Mouse (Mus musculus) monocyte, adult 2 months (primary cell): ENCODE data around the gene Ppbp.

Experiments
- DNase-seq, 2 experiments: peaks; one replicate each; pipeline ENCODE4 v3.0.0; 2022; ENCODE audit warnings: low spot score in 2 of 2, low read depth in 1 of 2

The Ppbp gene

DNA sequence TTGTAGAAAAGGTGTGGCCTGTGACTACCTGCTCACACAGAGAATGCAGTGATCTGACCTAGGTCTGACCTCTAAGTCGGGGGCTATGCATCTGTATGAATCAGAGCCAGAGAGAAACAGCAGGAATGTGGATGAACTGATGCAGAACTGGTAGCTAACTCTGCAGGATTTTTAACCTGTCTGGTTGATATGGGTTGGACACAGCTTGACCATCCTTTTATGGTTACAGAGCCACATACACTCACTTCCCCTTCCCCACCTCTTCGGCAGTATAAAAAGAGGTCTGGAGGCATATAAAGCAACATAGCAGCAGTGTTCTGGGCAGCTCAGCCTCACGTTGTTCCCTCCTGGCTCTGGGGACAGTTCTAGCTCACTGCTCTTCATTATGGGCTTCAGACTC is at the start of gene Ppbp:
Ppbp (plus strand) TSS at position 301 of the 400 bp plus-strand sequence.
- DNase-seq: no peak

DNA sequence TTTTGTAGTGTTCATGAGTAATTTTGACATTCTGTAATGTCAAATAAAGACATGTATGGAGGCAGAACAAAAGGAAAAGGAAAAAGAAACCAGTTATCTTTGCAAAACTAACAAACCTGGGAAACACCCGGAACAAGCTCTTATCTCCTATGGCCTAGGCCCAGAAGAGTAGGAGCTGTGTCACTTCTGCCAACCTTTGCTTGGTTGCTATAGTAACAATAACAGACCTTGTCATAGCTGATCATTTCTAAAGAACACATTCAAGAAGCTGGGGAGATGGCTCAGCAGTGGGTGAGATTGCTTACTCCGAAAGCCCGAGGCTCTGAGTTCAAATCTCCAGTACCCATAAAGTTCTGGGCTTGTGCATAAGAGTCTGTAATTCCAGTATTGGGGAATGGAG is 45.7 kb upstream of the Ppbp start:
- DNase-seq: no peak

DNA sequence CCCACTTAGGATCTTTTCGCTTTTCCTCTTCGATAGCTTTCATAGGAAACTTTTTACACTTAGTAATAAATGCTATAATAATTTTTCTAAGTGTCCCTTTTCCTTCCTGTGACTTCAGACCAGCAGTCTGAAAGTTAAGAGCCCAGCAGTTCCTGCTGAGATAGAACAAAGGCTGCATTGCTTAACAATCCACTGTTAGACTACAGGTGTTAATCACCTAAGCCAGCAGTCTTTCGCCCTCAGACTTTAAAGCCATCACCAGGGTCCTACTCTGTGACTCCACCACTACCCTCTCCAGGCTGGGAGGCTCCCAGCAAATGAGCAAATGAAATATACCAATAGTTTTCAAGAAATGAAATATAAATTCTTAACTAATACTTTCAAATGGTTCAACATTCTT is 40.1 kb upstream of the Ppbp start:
- no peak for DNase-seq

DNA sequence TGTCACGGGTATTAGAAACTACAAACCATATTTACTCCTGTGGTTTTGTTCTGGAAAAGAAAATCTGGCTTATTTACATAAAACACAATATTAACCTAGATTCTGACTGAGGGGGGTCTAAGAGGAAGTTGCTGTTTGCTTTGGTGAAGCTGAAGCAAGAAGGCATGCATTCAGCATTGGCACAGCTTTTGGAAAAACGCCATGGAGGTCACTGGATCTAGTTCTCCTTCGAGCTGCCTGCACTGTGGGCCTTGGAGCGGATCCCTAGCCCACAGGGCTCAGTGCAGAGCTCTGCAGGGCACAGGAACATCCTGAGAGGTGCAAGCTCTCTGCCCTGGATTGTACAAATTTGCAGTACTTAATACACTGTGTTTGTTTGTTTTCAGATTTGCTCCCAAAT is 36.8 kb upstream of the Ppbp start:
- DNase-seq: no peak

DNA sequence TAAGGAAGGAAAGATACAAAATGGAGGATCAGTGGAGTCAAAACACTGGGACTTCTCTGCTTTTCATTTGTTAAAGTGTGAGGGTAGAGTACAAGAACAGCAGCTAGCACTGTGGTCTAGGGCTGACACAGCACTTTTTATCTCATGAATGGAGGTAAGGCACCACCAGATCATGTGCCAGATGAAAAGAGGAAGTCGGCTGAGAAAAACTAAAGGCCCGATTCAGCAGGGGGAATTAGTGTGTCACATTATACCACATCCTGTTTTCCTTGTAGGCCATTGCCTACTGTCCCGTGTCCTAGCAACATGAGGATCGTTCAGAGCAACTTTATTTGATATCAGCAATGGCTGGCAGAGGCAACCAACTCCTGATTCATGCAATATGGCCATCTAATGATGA is 26.3 kb upstream of the Ppbp start:
- peak; percentile 46 to 57 for DNase-seq

DNA sequence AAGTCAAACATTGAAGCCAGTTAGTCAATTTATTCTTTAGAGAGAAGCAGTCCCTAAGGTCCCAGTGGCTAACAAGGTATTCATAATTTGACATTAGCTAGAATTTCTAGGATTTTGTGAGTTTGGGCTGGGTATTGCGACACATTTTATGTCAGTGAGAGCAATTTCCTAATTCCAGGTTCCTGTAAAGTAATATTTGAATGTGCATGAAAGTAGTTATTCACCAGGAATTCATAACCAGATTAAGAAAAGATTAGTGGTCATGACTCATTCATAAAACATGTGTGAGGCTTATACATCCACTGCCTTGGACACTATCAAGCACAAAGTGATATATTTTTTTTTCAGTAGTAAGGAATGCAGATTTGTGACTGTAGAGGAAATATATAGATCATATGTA is 14.4 kb upstream of the Ppbp start:
- no peak for DNase-seq

DNA sequence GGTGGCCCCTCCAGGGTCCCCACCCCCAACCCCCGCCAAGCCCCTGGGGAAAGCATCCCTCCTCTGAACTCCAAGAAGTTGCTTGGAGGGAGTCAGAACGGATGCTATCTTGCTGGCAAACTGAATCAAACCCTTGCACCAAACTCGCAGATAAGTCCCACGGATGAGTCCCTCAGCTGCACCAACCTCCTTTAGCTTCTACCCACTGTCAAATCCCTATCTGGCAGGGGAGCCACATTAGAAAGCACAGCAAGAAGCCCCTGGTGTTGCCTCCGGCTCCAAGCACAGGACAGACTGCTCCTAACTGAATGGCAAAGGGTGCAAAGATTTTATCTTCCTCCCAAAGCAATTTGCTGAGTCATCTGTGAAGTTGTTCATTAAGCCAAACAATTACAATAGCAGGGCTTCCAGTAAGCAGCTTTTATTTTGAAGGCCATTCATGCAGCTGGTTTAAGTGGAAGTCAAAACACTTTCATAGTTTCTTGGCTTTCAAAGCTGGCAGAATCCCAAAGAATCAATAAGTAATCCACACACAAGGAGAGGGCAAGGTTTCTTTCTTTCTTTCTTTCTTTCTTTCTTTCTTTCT is 10.2 kb upstream of the Ppbp start:
- DNase-seq: no peak

DNA sequence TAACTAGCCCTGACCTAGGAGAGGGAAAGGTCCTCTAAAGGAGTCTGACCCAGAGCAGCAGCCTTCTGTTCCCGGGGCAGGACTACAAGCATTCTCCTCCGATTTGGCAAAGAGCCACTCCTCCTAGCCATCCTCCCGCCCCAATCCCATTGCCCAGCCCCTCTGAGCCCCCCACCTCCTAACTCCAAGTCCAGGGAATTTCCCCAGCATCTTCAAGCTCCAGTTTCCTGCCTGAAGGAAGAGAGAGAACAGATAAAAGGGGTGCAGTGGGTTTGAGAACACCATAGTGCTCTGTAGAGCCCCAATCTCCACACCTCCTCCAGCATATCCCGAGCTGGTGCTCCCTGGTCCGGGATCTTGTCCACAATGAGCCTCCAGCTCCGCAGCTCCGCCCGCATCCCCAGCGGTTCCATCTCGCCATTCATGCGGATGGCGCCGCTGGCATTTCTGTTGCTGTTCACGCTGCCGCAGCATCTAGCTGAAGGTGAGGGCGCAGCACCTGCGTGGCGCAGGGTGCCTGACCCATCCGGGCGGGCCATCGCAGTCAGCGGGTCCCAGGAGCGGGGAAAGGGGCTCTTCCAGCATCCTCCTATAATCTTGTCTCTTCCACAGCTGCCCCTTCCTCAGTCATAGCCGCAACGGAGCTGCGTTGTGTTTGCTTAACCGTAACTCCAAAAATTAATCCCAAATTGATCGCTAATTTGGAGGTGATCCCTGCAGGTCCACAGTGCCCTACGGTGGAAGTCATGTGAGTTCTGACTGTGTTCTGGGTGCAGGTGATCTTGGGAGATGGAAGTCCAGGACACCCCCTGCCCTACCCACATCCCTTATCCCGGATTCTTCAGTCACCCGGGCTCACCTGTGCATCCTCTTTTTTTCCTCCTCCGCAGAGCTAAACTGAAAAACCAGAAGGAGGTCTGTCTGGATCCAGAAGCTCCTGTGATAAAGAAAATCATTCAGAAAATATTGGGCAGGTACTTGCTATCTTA is 8.9 kb upstream of the Ppbp start, which contains the start of gene Cxcl5:
Cxcl5 (plus strand) TSS at position 284 of the 989 bp plus-strand sequence.
- DNase-seq: no peak

DNA sequence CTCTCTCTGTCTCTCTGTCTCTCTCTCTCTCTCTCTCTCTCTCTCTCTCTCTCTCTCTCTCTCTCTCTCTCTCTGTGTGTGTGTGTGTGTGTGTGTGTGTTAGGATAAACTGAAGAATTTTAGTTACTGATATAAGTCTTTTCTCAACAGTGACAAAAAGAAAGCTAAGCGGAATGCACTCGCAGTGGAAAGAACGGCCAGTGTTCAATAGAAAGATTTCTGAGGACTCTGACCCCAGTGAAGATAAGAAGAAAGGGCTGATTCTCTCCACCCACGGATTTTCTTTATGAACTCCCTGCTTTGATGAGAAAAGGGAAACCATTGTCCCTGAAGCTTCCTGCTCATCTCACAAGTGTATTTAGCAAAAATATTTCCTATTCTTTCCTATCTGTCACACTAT is 8.0 kb upstream of the Ppbp start:
- DNase-seq: no peak

DNA sequence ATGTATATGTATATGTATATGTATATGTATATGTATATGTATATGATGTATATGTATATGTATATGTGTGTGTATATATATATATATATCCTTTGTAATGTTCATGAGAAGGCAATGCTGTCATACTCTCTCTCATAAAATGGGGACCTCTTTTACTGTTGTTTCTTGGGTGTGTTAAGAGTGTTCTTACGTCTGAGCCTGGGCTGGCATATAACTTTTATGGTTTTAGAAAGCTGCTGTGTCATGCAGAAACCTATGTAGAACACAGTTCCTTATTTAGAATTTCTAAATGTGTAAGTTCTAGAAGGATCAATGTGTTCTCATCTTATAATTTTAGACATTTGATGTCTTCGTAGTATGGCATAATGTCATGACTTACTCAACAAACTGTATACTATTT is 7.5 kb upstream of the Ppbp start:
- no peak for DNase-seq

DNA sequence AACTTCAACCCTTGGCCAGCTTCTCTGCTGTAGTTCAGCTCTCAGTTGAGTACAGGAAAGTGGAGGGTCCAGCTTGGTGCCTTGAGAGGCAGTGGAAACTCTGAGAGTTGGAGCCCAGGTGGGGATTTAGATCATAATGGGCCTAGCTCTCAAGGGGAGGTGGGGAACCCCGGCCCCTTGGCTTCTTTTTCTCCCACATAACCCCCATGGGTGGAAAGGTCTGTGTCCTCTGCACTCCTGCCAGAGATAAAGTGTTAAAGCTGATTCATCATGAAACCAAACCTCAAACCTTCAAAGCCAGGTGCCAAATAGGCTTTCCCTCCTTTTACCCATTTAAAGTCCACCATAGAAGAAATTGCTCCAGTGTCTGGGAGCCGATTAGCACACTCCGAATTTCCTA is 6.5 kb upstream of the Ppbp start:
- DNase-seq: no peak

DNA sequence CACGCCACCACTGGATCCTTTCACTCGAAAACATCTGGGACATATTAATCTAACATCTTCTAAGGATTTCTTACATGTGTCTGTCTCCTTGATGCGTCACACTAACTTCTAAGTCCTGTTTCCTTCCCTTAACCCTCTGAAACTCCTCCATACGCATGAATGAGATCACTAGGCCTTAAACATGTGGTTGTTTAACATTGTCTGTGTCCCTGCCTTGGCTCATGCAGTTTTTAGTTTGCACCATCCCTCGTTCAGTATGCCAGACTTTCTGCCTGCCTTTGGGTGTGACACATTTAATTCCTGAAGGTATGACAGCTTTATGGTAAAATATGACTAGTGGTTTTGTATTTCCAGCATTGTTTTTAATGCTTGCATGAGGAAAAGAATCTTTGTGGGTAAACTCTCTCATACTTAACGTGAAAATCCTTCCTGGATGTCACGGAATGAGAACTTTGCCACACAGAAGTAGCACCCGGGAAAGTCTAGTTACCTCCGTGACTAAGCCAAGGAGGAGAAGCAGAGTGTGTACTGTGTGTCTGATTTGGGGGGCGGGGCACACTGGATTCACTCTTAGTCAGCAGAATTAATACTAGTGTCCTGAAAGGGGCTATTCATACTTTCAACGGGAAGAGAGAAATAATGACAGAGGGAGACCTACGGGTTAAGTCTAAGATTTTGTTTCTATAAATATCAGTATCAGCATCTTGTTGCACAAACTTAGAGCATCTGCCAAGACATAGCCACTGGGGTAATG is 4.2 kb upstream of the Ppbp start:
- DNase-seq: no peak

DNA sequence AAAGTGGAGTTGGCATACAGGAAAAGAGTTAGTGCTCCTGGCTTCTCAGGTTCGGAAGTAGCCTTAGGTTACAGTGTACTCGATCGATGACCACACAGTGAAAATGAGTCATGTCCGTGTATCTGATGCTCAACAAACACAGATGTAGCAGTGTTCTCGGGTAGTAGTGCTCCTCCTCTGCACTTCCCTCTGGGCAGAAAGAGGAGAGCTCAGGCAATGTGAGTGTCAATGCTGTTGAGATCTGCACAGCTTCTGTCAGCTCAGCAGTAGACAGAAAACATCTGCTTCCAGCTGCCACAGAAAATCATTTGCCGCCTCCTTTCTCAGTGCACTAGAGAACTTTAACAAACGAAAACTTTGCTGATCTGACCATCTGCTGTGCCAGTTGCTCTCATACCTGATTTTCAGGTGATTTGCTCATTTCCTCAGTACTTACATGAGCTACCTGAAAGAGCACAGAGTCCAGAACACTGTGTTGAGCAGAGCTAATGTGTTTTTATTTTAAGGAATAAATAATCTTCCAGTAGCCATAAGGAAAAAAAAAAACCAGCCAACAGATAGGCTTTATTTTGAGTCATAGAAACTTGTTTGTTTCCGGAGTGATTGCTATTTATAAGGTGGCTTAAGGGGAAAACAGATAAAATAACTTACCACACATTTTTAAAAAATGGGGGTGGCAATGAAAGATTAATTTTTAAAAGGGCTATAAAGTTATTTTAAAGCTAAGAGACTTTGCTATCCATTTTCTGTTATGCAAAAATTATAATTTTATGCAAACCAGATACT is 2.3 kb upstream of the Ppbp start:
- DNase-seq: no peak

DNA sequence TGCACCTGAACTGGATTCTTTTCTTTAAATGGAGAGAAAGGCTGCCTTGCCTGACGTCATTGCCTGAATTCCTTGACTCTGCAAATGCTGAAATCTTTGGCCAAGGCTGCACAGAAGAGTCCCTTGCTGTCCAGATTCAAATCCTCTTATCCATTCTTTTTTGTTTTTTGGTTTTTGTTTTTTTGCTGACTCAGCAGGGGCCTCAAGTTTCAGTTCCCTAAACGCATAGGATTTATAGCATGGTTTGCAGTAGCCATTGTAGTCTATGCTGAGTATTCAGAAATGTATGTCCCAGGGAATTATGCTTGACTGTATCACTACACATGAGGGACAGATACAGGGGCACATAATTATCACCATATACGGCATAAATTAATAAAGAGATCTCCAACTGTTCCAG is 3.1 kb downstream of the Ppbp start:
- DNase-seq: peak in 1 of 2 experiments; percentile 13

DNA sequence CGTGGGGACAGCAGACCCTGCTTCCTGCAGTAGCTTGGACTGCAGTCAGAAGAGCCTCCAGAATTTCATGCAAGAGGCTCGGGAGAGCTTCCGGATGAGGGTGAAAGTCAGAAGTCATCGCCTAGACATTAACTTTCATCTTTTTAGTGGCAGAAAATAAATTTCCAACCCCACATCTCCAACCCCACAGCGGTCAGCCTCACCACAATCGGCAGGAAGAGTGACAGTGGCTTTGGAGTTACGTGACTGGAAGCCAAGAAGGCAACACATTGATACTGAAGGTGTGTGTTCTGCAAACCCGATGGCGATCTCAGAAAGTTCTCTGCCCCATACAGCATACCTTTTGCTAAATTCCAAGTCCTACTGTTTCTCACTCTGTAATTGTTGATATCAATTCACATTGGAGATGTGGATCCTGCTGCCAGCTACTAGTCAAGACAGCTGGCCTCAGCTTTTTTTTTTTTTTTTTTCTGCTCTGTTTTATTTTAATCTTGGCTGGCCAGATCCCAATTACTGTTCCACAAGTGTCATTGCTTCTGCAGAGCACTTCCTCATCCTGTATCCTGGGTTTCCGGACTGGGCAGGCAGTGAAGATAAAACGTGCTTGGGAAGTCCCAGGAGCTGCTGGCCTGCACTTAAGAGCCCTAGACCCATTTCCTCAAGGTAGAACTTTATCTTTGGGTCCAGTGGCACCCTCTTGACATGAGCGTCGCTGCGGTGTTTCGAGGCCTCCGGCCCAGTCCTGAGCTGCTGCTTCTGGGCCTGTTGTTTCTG is 3.7 kb downstream of the Ppbp start, which contains the start of gene Pf4:
Pf4 (plus strand) TSS at position 556 of the 774 bp plus-strand sequence.
- no peak for DNase-seq

DNA sequence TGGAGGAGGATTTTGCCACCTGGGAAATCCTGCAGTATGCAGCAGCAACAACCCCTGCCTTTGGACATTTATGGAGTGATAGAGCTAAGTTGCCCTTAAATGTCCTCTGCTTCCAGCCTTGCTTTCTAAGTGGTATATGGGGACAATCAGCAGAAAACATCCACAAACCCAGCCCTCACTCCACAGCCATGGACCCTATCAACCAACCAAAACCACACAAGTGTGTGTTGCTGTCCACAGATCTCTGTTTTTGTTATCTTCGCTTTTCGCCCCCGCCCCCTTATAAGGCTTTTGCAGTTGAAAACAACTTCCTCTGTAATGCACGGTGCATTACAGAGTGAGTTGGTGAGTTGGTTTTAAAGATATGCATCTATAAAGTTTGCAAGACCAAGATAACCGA is 7.2 kb downstream of the Ppbp start:
- DNase-seq: no peak

DNA sequence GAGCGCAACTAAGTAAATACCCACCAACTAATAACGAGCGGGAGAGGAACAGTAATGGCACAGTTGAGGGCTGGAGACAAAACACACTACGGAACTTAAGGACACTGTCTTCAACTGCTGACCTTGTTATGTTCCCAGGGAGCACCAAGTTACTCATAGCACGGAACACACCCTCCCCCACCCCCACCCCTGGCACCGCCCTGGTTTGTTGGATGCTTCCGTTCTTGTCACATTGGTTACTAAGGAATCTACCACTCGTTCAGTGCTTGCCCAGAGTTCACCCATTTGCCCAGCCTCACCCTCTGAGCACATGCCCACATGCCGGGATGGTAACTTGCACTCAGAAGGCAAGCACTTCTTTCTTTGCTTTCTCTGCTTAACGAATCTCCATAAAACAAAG is 9.3 kb downstream of the Ppbp start:
- DNase-seq: no peak

DNA sequence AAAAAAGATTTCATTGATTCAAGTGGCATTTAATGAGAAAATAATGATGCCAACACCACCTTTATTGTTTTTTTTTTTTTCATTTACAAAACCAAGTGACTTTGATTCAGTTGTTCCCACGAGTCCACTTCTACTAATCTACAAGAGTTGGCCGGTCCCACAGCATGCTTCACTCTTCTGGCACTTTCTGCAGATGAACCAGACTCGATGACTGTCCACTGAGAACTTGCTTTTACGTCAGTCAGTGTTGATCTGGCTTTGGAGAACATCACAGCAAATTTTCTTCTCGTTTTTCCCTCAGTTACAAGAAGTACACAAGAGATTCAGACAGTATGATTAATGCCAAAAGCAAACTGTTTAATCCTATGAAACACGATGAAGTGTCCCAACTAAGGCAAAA is 10.5 kb downstream of the Ppbp start:
- no peak for DNase-seq

DNA sequence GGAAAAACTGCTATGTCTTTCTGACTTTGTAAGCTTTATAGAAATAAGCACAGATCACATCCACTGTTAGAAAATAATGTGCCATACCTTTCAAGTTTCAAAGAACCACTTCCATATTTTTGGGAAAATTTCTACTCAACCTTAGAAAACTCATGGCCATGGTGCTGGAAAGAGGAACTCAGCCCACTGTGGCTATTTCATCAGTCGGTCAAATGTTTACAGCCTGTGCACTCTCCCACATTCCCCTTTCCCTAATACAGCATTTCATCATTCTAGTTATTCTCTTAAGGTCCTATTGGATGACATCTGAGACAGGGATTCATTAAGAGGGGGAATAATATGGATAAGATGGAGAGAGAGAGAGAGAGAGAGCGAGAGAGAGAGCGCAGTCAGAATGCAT is 15.4 kb downstream of the Ppbp start:
- DNase-seq: no peak
